Mouse (Mus musculus) embryonic facial prominence, embryonic 14.5 days (tissue): ENCODE data around the gene Sh3pxd2a. TPM values are rescaled to one million over a fixed set of nuclear protein-coding genes. Genes with fewer than 3 reads are reported as not detected.
A peak's percentile ranks its signal among the peaks of the same experiment; 100 is the strongest.

Experiments used
- ATAC-seq: fragments of 200-750 bp; cut with Nextera tagmentation; 2 replicates; pipeline ENCODE4 v1.8.0; 2017; ENCODE audit warnings: low read depth, moderate number of reproducible peaks, moderate TSS enrichment
- DNase-seq: peaks from one replicate; pipeline ENCODE4 v3.0.0-alpha.2; 2015; ENCODE audit warnings: low spot score
- H3K27ac ChIP-seq: fragments of 300-500 bp; sonication (generic); replicated peaks from 2 replicates; pipeline ENCODE4 v1.5.1; 2014; ENCODE audit warnings: low read depth, mild to moderate bottlenecking, low read length, moderate library complexity
- H3K27me3 ChIP-seq: fragments of 300-500 bp; sonication (generic); replicated peaks from 2 replicates; pipeline ENCODE4 v1.6.1; 2014; ENCODE audit warnings: low read length; ENCODE audit not compliant: control insufficient read depth, insufficient read depth
- H3K36me3 ChIP-seq: fragments of 300-500 bp; sonication (generic); 2 replicates; pipeline ENCODE4 v1.6.1; 2014; ENCODE audit warnings: low read length, mixed read lengths; ENCODE audit not compliant: control insufficient read depth, insufficient read depth
- H3K4me1 ChIP-seq: fragments of 300-500 bp; sonication (generic); 2 replicates; pipeline ENCODE4 v1.6.1; 2014; ENCODE audit warnings: antibody characterized with exemption, low read length; ENCODE audit not compliant: control insufficient read depth, insufficient read depth
- H3K4me2 ChIP-seq: fragments of 300-500 bp; sonication (generic); 2 replicates; pipeline ENCODE4 v1.6.1; 2014; ENCODE audit warnings: low read depth, mild to moderate bottlenecking, low read length, moderate library complexity, mixed read lengths
- H3K4me3 ChIP-seq: fragments of 300-500 bp; sonication (generic); 2 replicates; pipeline ENCODE4 v1.5.1; 2014; ENCODE audit warnings: low read depth, mild to moderate bottlenecking, low read length
- H3K9ac ChIP-seq: fragments of 300-500 bp; sonication (generic); 2 replicates; pipeline ENCODE4 v1.6.1; 2014; ENCODE audit warnings: low read depth, mild to moderate bottlenecking, low read length, moderate library complexity, mixed read lengths
- H3K9me3 ChIP-seq: fragments of 300-500 bp; sonication (generic); 2 replicates; pipeline ENCODE4 v1.6.1; 2016; ENCODE audit warnings: low read length; ENCODE audit not compliant: control insufficient read depth
- WGBS: fragments of 180-500 bp; shearing (Covaris S2); extraction: QIAGEN DNeasy Blood & Tissue Kit; methylation state at CpG from one replicate; pipeline ENCODE4 v1.1.7; 2014; 5-methylcytosine and 5-hydroxymethylcytosine counted together
- polyA plus RNA-seq: library from polyadenylated mRNA; unstranded; fragments of >200 nt; fragmentation: Nextera tagmentation; extraction: Ambion mirVana; gene quantifications from 2 replicates; pipeline ENCODE4 v1.2.1, GENCODE M21; 2014

Gene Sh3pxd2a
- polyA plus RNA-seq, 1 experiment from 2014 or later: 20.3 TPM

- no peak overlapping the region for H3K4me2 ChIP-seq
- no peaks in the 10 kb centered on the region for H3K27me3 ChIP-seq
- WGBS: 76% methylated on average over 8 of the region's 8 CpGs
- no peak overlapping the region for H3K4me3 ChIP-seq
- H3K4me1 ChIP-seq: peaks cover 9% of the 10 kb centered on the region; the same call in 1 of the 2 replicates
- no peak overlapping the region for H3K27ac ChIP-seq
- ATAC-seq: no peak
- DNase-seq: peak; percentile 61
- peaks cover 7% of the 10 kb centered on the region; the same call in 1 of the 2 replicates for H3K36me3 ChIP-seq
- no peak overlapping the region for H3K9ac ChIP-seq
- H3K9me3 ChIP-seq: no peaks in the 10 kb centered on the region
Measured at GRCm38 (mm10) chr19:47419208-47419607, 45.0 kb downstream of the Sh3pxd2a start.

GRCm38 (mm10) chr19:47416161-47416560, 48.0 kb downstream of the Sh3pxd2a start:
- Histone ChIP-seq H3K4me2 (no peak overlapping the region), H3K27ac (no peak overlapping the region), H3K4me3 (no peak overlapping the region), H3K36me3 (no peaks in the 10 kb centered on the region), H3K9ac (no peak overlapping the region), H3K9me3 (no peaks in the 10 kb centered on the region), H3K27me3 (no peaks in the 10 kb centered on the region), H3K4me1 (peaks cover 21% of the 10 kb centered on the region)
- peak; percentile 61 for DNase-seq
- WGBS: 77% methylated on average over 12 of the region's 12 CpGs
- peak; percentile 72 for ATAC-seq

- no peaks in the 10 kb centered on the region for H3K36me3 ChIP-seq
- H3K27ac ChIP-seq: no peak overlapping the region
- DNase-seq: no peak
- no peak overlapping the region for H3K9ac ChIP-seq
- no peak overlapping the region for H3K4me3 ChIP-seq
- no peaks in the 10 kb centered on the region for H3K9me3 ChIP-seq
- peaks cover 21% of the 10 kb centered on the region for H3K4me1 ChIP-seq
- 48% methylated on average over 13 of the region's 13 CpGs for WGBS
- ATAC-seq: no peak
- H3K27me3 ChIP-seq: no peaks in the 10 kb centered on the region
- no peak overlapping the region for H3K4me2 ChIP-seq
Measured at GRCm38 (mm10) chr19:47414142-47414905, 49.9 kb downstream of the Sh3pxd2a start.

DNA sequence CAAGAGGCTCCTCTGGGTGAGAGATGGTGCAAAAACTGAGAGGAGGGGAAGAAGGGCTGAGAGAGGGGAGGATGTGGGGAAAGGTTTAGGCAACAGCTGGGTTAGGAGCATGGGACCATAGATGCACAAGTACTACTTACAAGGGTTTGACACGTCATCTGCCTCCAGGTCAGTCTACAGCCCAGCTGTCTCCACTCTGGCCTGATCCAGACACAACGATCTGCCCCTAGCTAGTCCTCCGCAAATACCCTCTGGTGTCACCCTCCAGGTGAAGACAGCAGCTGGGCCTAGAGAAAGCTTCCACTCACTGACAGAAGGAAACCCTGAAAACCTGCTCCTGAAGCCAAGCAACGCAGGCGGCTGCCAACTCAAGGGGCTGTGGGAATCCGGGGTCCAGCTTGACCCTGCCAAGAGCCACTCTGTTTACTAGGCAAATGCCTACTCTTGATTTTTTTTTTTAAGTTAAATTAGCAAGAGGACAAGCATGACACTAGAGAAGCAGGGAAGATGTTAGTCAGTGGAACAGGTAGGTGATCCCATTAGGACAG, 50.7 kb downstream of the Sh3pxd2a start:
- H3K36me3 ChIP-seq: no peaks in the 10 kb centered on the region
- no peaks in the 10 kb centered on the region for H3K27me3 ChIP-seq
- ATAC-seq: no peak
- no peak overlapping the region for H3K27ac ChIP-seq
- no peaks in the 10 kb centered on the region for H3K9me3 ChIP-seq
- DNase-seq: no peak
- H3K4me1 ChIP-seq: peaks cover 28% of the 10 kb centered on the region
- H3K9ac ChIP-seq: no peak overlapping the region
- no peak overlapping the region for H3K4me2 ChIP-seq
- no peak overlapping the region for H3K4me3 ChIP-seq
- WGBS: 73% methylated on average over 6 of the region's 6 CpGs

- WGBS: 70% methylated on average over 11 of the region's 11 CpGs
- ATAC-seq (no peak), DNase-seq (no peak)
- H3K9me3 ChIP-seq: no peaks in the 10 kb centered on the region
- H3K36me3 ChIP-seq: no peaks in the 10 kb centered on the region
- H3K4me2 ChIP-seq: no peak overlapping the region
- peaks cover 28% of the 10 kb centered on the region for H3K4me1 ChIP-seq
- H3K27ac ChIP-seq: no peak overlapping the region
- H3K4me3 ChIP-seq: no peak overlapping the region
- H3K27me3 ChIP-seq: no peaks in the 10 kb centered on the region
- no peak overlapping the region for H3K9ac ChIP-seq
Measured at GRCm38 (mm10) chr19:47412566-47413248, 51.5 kb downstream of the Sh3pxd2a start.

DNA sequence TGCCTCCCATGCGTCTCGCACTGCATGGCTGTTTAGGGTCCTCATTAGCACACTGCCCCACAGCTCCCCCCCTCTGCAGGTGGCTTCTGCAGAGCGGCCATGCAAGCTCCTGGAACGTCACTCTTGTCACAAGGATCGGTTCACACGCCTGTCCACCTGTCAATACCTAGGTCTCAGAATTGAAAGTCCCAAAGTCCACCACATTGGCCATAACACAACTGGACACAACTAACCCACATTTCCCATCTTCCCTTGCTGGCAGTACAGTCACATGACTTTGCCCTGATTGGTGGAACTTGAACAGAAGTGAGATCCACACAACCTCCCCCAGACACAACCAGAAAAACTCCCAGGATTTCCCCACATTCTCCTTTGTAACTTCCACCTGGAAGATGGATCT, 53.9 kb downstream of the Sh3pxd2a start:
- peaks cover 27% of the 10 kb centered on the region for H3K4me1 ChIP-seq
- H3K4me3 ChIP-seq: no peak overlapping the region
- no peak for DNase-seq
- H3K27ac ChIP-seq: no peak overlapping the region
- H3K9ac ChIP-seq: no peak overlapping the region
- no peaks in the 10 kb centered on the region for H3K9me3 ChIP-seq
- 95% methylated on average over 6 of the region's 6 CpGs for WGBS
- no peaks in the 10 kb centered on the region for H3K27me3 ChIP-seq
- no peak overlapping the region for H3K4me2 ChIP-seq
- no peak for ATAC-seq
- no peaks in the 10 kb centered on the region for H3K36me3 ChIP-seq

DNA sequence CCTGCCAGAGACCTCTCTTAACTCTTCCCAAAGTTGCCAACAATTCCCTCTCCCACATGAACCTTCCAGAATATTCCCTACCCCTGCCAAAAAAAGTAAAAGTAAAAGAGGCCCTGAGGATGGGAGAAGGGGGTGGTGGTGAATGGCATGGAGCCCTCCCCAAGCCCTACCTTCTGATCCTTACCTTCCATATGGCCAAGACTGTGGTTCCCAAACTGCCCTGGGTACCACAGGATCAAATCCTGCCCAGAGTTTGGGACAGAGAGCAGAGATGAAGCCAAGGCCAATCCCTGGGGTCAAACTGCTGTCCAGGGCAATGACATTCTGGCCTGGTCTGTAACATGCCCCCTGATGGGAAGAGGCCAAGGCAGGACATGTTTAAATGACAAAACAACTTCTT, 55.1 kb downstream of the Sh3pxd2a start:
- H3K27me3 ChIP-seq: no peaks in the 10 kb centered on the region
- H3K4me1 ChIP-seq: peaks cover 25% of the 10 kb centered on the region
- H3K4me3 ChIP-seq: no peak overlapping the region
- no peak overlapping the region for H3K27ac ChIP-seq
- H3K36me3 ChIP-seq: no peaks in the 10 kb centered on the region
- no peak for DNase-seq
- no peak overlapping the region for H3K4me2 ChIP-seq
- H3K9ac ChIP-seq: no peak overlapping the region; the same call in 1 of the 2 replicates
- no peaks in the 10 kb centered on the region for H3K9me3 ChIP-seq
- no peak for ATAC-seq

DNA sequence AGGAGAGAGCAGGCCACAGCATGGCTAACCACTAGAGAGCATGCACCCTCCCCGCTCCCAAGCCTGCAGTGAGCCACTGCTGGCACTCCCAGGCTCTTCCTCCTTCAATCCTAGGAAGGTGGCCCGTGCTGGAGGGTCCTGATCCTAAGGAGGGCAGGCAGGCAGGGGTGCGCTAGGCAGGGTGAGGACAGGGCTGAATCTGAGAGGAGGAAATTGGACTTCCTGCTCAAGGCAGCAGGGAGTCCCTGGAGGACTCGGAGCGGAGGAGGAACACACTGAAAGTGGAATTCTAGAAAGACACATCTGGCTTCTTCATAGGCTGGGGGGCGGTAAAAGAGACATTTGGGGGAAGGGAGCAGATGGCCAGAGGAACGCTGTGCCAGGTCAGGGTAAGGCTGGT, 55.5 kb downstream of the Sh3pxd2a start:
- no peaks in the 10 kb centered on the region for H3K27me3 ChIP-seq
- WGBS: 32% methylated on average over 7 of the region's 7 CpGs
- DNase-seq (peak; percentile 67), ATAC-seq (no peak)
- H3K4me3 ChIP-seq: no peak overlapping the region
- no peak overlapping the region for H3K27ac ChIP-seq
- no peak overlapping the region for H3K9ac ChIP-seq
- H3K4me1 ChIP-seq: peaks cover 21% of the 10 kb centered on the region
- H3K9me3 ChIP-seq: no peaks in the 10 kb centered on the region
- H3K36me3 ChIP-seq: no peaks in the 10 kb centered on the region
- no peak overlapping the region for H3K4me2 ChIP-seq
